Mouse (Mus musculus): Measurements from ENCODE around the gene Tmem97. TPM values are rescaled to one million over a fixed set of nuclear protein-coding genes. Genes with fewer than 3 reads are reported as not detected.

Gene Tmem97
- total RNA-seq, 2 experiments from 2014 or later, result 5.4 to 9.7 TPM

GRCm38 (mm10) chr11:78522481-78522997 is 28.0 kb downstream of the Tmem97 start:
- DNase-seq, result no peak
- intact Hi-C loops (cut with DNase I; ENCODE audit: low total_unique reads), result no loop called here

DNA sequence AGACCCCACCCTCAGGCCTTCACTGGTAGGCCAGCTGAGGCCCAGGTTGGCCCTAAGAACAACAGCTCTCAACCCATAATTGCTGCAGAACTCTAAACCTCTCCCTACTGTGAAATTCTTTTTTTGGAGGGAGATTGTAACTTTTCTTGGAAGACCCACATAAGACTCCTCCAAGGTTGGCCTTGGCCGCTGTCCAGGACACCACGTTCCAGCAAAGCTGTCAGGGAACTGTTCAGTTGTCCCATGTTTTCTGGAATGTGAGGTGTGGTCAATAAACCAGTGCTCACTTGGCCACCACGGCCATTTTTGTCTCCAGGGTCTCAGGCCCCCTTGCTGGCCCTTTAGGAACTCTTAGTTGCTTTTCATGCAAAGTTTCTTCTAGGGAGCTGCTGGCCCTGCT is 28.7 kb downstream of the Tmem97 start:
- no peak for DNase-seq
- intact Hi-C loops (cut with DNase I; ENCODE audit: low total_unique reads), result no loop called here

DNA sequence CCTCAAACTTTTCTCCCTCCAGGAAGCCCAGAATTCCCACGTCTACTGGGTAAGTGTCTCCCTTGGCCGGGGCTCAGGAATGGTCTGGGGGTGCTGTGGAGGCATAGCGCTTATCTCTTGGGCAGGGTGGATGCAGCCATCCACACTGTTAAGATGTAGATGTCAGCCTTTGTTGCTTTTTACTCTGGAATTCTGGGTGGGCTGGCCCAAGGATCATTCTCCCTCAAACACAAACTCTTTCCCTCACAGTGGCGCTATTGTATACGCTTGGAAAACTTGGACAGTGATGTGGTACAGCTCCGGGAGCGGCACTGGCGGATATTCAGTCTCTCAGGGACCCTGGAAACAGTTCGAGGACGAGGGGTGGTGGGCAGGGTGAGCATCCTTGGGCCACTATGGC is 31.6 kb downstream of the Tmem97 start:
- intact Hi-C loops (cut with DNase I; ENCODE audit: low total_unique reads), result no loop called here
- no peak for DNase-seq

DNA sequence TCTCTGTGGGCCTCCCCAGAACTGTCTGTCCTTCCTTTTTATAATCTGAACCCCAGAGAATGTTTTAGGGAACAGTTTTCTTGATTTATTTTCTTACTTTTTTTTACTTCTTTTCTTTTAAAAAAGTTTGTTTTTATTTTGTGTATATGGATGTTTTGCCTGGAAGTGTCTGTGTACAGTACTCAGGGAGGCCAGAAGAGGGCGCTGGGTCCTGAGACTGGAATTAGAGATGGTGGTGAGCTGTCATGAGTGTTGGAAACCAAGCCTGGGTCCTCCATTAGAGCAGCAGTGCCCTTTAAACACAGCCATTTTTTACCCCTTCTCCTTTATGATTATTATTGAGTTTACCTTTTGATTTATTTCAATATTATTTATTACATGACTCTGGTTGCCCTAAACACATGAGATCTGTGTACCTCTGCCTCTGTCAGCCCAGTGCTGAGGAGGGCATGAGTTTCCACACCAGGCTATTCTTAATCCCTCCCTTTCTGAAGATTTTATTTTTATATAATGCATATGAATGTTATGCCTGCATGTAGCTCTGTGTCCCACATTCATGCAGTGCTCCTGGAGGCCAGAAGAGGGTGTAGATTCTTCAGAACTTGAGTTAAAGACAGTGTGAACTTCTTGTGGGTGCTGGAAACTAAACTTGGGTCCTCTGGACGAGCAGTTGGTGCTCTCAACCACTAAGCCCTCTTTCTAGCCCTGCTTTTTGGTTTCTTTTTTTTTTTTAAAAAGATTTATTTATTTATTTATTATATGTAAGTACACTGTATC is 34.8 kb downstream of the Tmem97 start:
- DNase-seq, result no peak
- intact Hi-C loops (cut with DNase I; ENCODE audit: low total_unique reads), result no loop called here

DNA sequence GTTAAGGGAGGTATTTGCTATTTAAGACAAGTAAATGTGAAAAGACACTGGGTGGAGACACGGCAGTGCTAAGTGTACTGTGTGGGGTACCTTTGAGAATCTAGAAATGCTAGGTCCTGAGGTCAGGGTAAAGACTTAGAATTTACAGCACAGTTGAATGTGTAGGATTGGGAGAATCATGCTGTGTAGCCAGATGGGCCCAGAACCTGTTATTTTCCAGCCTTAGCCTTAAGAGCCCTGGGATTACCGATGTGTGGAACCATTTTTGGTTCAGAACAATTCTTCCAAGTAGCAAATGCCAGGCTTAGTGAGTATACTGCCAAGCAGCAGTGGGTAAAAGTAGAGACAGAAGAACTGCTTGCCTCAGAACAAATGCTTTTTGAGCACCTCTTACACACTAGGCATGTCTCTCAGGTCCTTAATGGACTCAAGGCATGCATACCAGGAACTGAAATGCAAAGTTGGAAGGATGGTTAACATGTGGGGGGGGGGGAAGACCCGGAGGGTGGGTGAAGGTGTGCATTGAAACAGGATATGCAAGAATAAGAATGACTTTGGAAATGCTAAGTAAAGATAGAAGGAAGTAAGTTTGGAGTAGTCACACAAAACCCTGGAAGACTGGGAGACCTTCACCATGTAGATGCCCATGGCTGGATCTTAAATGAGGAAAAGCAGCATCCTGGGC is 37.3 kb downstream of the Tmem97 start:
- intact Hi-C loops (cut with DNase I; ENCODE audit: low total_unique reads), result no loop called here
- DNase-seq, result no peak

DNA sequence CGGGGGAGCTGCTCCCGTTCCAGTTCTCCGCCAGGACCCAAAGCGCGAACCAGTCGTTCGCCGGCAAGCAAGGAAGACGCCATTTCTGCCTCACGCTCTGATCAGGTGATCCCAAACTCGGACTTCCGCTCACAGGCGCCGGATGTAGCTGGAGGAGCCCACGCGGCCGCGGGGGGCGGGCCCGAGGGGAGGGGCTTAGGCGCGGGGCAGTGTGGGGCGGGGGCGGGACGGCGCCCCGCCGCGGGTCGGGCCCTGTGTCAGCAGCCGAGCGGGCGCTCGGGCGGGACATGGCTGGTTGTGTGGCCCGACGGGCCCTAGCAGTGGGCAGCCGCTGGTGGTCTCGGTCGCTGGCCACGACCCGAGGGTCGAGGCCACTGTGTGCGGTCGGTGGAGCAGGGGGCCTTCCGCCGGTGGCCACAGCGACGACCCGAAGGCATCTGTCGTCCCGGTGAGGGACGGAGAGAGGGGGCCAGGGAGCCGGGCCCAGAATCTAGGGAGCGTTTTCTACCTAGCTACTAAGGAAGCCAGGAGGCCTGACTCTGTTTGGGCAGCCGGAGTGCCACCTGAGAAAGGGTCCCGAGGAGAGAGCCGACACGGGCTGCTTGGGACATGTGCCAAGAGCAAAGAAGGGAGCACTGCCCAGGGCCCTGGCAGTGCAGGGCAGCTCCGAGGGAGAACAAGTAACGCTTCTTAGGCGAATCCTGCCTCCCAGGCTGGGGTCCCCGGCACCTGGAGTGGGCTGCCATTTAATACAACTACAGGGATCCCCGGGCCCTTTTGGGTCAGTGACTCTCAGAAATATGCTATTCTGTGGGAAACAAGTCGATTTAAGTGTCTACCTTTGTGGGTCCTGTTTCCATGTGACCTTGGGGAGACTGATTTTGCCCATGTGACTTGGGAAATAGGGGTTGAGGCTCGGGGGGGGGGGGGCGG is 38.3 kb downstream of the Tmem97 start, which contains the start of the genes Tmem199 and Poldip2:
Tmem199 (minus strand) TSS at position 148 of the 933 bp plus-strand sequence.
Poldip2 (plus strand) TSS at position 169 of the 933 bp plus-strand sequence.
- intact Hi-C loops (cut with DNase I; ENCODE audit: low total_unique reads), result no loop called here
- DNase-seq, result peak; percentile 92

DNA sequence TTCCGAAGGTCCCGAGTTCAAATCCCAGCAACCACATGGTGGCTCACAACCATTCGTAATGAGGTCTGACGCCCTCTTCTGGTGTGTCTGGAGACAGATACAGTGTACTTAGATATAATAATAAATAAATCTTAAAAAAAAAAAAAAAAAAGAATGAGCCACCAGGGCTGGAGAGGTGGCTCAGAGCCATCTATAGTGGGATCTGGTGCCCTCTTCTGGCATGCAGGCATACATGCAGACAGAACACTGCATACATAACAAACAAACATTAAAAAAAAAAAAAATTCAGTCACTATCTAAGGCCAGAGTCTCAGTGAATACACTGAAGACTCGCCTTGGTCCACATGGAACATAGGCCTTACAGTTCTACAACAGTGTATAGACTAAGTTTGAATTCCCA is 41.4 kb downstream of the Tmem97 start:
- intact Hi-C loops (cut with DNase I; ENCODE audit: low total_unique reads), result no loop called here
- no peak for DNase-seq

DNA sequence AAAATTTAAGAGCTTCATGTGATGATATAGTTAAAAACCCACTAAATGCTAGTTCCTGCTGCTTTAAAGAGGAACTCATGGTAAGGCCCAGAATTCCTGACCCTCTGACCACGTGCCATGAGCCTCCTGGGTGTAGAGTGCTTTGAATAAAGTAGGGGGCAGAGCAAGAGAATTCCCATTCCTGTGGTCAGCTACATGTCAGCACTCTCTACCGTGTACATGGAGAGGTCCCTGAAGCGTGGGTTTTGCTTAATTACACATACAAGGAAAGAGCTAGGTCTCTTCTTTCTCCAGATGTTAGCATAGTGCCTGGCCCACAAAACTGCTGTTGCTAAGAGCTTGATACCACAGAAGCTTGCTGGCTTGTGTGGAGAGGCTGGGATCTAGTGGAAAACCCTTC is 45.1 kb downstream of the Tmem97 start:
- no peak for DNase-seq
- intact Hi-C loops (cut with DNase I; ENCODE audit: low total_unique reads), result no loop called here

DNA sequence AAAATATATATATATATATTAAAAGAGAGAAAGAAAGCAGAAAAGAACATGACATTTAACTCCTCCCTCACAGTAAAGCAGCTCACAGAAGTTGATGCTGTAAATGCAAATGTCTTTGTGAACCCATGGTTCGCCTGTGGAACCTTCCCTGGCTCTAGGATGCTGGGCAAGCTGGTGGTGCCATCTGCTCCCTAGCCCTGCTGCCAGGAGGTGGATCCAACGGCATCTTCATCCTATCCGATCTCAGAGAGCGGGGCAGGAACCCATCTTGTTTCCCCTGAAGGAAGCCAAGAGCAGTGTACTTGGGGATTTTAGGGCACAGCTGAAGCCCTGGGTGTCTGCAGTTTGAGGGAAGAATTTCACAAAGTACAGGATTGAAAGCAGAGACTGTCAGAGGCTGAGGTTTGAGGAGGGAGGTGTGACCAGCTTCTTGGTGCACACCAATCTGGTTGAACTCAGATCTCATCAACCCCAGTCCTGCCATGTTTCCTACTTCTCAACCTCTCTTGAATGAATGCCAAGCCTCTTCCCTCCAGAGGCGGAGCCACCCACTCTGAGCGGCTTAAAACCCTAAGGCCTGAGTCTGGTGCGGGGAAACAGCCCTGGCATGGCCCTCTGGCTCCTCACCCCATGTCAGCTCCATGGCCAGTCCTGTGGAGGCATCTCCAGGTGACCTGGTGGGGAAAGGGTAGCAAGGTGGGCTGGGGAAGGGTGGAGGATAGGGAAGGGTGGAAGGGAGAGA is 47.5 kb downstream of the Tmem97 start, which contains the start of gene Sebox:
Sebox (plus strand) TSS at position 539 of the 742 bp plus-strand sequence.
- no peak for DNase-seq
- intact Hi-C loops (cut with DNase I; ENCODE audit: low total_unique reads), result no loop called here

DNA sequence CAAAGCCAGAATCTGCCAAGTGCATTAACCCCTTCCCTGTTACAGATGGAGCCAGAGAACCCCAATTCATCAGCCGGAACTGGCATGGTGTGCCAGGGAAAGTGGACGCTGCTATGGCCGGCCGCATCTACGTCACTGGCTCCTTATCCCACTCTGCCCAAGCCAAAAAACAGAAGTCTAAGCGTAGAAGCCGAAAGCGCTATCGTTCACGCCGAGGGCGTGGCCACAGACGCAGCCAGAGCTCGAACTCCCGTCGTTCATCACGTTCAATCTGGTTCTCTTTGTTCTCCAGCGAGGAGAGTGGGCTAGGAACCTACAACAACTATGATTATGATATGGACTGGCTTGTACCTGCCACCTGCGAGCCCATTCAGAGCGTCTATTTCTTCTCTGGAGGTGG is 49.0 kb downstream of the Tmem97 start:
- no peak for DNase-seq
- intact Hi-C loops (cut with DNase I; ENCODE audit: low total_unique reads), result no loop called here

DNA sequence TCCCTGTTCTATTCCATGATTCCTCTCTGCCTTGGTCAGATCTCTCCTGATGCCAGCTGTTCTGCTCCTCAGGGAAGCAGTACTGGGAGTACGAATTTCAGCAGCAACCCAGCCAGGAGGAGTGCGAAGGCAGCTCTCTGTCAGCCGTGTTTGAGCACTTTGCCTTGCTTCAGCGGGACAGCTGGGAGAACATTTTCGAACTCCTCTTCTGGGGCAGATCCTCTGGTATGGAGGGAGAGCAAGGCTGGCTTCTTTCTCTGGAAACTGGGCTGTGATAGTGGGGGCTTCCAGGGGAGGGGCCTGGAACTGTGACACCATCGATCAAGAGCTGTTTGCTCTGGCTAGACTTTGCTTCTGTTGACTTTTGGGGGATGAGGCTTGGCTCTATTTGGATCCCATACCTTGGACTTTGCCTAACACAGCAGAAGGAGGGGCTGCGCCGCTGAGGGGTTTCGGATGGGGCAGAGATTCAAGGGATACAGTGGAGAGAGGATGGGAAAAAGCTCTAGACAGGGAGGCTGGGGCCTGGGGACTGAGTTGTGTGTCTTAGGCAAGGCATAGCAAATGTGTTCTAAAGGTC is 49.9 kb downstream of the Tmem97 start:
- intact Hi-C loops (cut with DNase I; ENCODE audit: low total_unique reads), result no loop called here
- no peak for DNase-seq

DNA sequence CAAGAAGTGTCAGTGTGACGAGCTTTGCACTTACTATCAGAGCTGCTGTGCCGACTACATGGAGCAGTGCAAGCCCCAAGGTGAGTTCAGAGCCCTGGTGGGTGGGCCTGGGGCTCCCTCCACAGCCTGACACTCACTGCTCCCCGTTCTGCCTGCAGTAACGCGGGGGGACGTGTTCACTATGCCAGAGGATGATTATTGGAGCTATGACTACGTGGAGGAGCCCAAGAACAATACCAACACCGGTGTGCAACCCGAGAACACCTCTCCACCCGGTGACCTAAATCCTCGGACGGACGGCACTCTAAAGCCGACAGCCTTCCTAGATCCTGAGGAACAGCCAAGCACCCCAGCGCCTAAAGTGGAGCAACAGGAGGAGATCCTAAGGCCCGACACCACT is 51.0 kb downstream of the Tmem97 start:
- intact Hi-C loops (cut with DNase I; ENCODE audit: low total_unique reads), result no loop called here
- DNase-seq, result no peak

GRCm38 (mm10) chr11:78499004-78499403 is 51.6 kb downstream of the Tmem97 start, which contains the start of gene Vtn:
Gene Vtn (plus strand): TSS chr11:78499091.
- DNase-seq, result peak; percentile 66
- intact Hi-C loops (cut with DNase I; ENCODE audit: low total_unique reads), result no loop called here

GRCm38 (mm10) chr11:78497544-78498522 is 52.7 kb downstream of the Tmem97 start, which contains the start of gene Sarm1:
Gene Sarm1 (minus strand): TSS chr11:78497754.
- intact Hi-C loops (cut with DNase I; ENCODE audit: low total_unique reads), result no loop called here
- DNase-seq, result peak; percentile 93

DNA sequence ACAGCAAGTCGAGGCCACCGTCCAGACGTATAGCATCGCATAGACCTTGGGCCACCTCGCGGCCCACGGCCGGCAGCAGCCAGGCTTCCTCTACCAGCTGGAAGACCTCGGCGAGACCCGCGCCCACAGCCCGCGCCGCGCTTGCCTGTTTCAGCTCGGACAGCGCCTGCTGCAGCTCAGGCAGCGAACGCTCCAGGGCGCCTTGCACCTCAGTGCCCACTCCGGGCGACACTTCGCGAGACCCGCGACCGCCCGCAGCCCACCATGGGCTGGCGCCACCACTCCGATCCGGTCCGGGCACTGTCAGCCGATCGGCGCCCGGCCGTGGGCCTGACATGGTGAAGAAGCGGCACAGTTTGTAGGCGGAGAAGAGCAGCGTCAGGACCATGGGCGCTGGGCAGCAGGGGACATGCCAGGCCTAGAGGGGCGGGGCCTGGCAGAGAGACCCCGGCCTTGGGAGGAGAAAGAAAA is 53.5 kb downstream of the Tmem97 start:
- intact Hi-C loops (cut with DNase I; ENCODE audit: low total_unique reads), result no loop called here
- no peak for DNase-seq

DNA sequence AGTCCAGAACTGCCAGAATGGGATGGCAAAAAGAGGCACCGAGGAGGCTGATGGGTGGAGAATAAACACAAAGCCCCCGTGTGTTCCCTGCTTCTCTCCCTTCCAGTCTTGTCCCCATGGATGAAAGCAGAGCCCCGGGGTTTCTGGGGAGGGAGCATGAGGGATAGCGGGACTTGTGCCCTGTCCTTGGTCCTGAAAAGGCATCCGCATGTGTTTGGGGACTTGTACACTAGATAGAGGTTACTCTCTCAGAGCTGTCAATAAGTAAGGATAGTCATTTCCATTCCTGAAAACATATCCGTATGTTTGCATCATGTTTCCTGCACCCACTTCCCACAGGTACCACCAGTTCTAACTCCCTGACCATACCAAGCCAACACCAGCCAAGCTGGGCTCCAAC is 54.7 kb downstream of the Tmem97 start:
- DNase-seq, result peak; percentile 32
- intact Hi-C loops (cut with DNase I; ENCODE audit: low total_unique reads), result no loop called here
